Mouse (Mus musculus) olfactory bulb, adult 2 months (tissue): ENCODE results near the gene Barx1.

ENCODE experiments used
- CTCF ChIP-seq: fragments of 200-500 bp; IDR thresholded peaks from 2 replicates; pipeline ENCODE4 v1.5.1; 2012; ENCODE audit warnings: low read depth, mild to moderate bottlenecking, low read length, moderate library complexity; ENCODE audit not compliant: insufficient read depth
- POLR2A ChIP-seq: fragments of 200-500 bp; IDR thresholded peaks from 2 replicates; pipeline ENCODE4 v1.6.1; 2012; ENCODE audit warnings: mild to moderate bottlenecking, low read depth, low read length, moderate library complexity; ENCODE audit not compliant: insufficient read depth

- TF ChIP-seq POLR2A (no peak), CTCF (no peak)
Observed at GRCm38 (mm10) chr13:48618890-48619289, 43.9 kb upstream of the Barx1 start.
